Mouse (Mus musculus) midbrain, embryonic 14.5 days (tissue): Measurements from ENCODE around the gene Csnka2ip. TPM values are rescaled to one million over a fixed set of nuclear protein-coding genes. Genes with fewer than 3 reads are reported as not detected.

Experiments used
- ATAC-seq: fragments of 200-750 bp; cut with Nextera tagmentation; 2 replicates; pipeline ENCODE4 v1.8.0; 2017; ENCODE audit warnings: moderate number of reproducible peaks, moderate library complexity; ENCODE audit not compliant: low FRiP score, low TSS enrichment
- DNase-seq: peaks from one replicate; pipeline ENCODE4 v3.0.0-alpha.2; 2015
- H3K27ac ChIP-seq: fragments of 300-500 bp; sonication (generic); replicated peaks from 2 replicates; pipeline ENCODE4 v1.5.1; 2014; ENCODE audit warnings: mild to moderate bottlenecking, low read depth, low read length, moderate library complexity
- H3K27me3 ChIP-seq: fragments of 300-500 bp; sonication (generic); 2 replicates; pipeline ENCODE4 v1.6.1; 2014; ENCODE audit warnings: low read length, control low read depth, mixed read lengths; ENCODE audit not compliant: control insufficient read depth, insufficient read depth
- H3K36me3 ChIP-seq: fragments of 300-500 bp; sonication (generic); 2 replicates; pipeline ENCODE4 v1.6.1; 2014; ENCODE audit warnings: low read length, control low read depth; ENCODE audit not compliant: control insufficient read depth, insufficient read depth
- H3K4me1 ChIP-seq: fragments of 300-500 bp; sonication (generic); 2 replicates; pipeline ENCODE4 v1.6.1; 2014; ENCODE audit warnings: mild to moderate bottlenecking, antibody characterized with exemption, low read length, control low read depth; ENCODE audit not compliant: control insufficient read depth, insufficient read depth
- H3K4me2 ChIP-seq: fragments of 300-500 bp; sonication (generic); 2 replicates; pipeline ENCODE4 v1.6.1; 2014; ENCODE audit warnings: mild to moderate bottlenecking, low read length, moderate library complexity
- H3K4me3 ChIP-seq: fragments of 300-500 bp; sonication (generic); replicated peaks from 2 replicates; pipeline ENCODE4 v1.5.1; 2014; ENCODE audit warnings: low read depth, low read length
- H3K9ac ChIP-seq: fragments of 300-500 bp; sonication (generic); replicated peaks from 2 replicates; pipeline ENCODE4 v1.6.1; 2014; ENCODE audit warnings: mild to moderate bottlenecking, low read length, moderate library complexity
- H3K9me3 ChIP-seq: fragments of 300-500 bp; sonication (generic); 2 replicates; pipeline ENCODE4 v1.6.1; 2016; ENCODE audit warnings: low read length, control low read depth, mixed read lengths; ENCODE audit not compliant: control insufficient read depth
- WGBS: fragments of 180-500 bp; shearing (Covaris S2); extraction: QIAGEN DNeasy Blood & Tissue Kit; methylation state at CpG from one replicate; pipeline ENCODE4 v1.1.7; 2014; 5-methylcytosine and 5-hydroxymethylcytosine counted together
- polyA plus RNA-seq: library from polyadenylated mRNA; unstranded; fragments of >200 nt; fragmentation: Nextera tagmentation; extraction: Ambion mirVana; gene quantifications from 2 replicates; pipeline ENCODE4 v1.2.1, GENCODE M21; 2014

Gene Csnka2ip
- polyA plus RNA-seq, 1 experiment from 2014 or later: not detected

DNA sequence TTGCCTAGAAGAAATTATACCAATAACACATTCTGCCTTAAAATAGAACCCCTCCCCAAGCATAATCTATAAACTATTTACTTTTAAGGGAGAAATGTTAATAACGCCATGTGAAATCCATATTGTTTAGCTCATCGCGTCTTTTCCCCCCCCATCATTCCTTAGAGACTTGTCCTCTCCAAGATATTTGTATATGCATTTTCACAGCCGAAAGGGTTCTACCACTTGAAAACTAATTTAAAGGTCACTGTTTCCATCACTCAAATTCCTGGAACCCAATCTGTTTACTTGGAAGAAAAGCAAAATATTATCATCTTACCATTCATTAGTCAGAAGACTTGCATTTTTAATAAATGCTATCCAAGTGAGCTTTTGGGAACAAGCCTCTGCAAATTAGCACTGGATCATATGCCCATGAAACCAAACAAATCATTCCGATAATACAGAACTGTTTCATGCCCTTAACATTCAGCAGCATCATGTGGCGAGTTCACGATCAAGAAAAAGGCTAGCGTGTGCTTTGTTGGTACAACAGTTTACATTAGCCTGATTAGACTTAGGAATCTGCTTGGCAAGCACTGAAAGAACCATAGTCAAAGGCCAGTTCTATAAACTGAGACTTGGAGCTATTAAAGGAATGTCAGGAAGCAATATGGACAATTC is 16.5 kb downstream of the Csnka2ip start:
- H3K9me3 ChIP-seq: no peaks in the 10 kb centered on the region
- no peak overlapping the region for H3K27ac ChIP-seq
- no peak overlapping the region for H3K4me2 ChIP-seq
- no peak overlapping the region for H3K9ac ChIP-seq
- no peaks in the 10 kb centered on the region for H3K36me3 ChIP-seq
- ATAC-seq (no peak), DNase-seq (no peak)
- 92% methylated on average over 8 of the region's 8 CpGs for WGBS
- H3K4me3 ChIP-seq: no peak overlapping the region
- no peaks in the 10 kb centered on the region for H3K4me1 ChIP-seq
- H3K27me3 ChIP-seq: no peaks in the 10 kb centered on the region

DNA sequence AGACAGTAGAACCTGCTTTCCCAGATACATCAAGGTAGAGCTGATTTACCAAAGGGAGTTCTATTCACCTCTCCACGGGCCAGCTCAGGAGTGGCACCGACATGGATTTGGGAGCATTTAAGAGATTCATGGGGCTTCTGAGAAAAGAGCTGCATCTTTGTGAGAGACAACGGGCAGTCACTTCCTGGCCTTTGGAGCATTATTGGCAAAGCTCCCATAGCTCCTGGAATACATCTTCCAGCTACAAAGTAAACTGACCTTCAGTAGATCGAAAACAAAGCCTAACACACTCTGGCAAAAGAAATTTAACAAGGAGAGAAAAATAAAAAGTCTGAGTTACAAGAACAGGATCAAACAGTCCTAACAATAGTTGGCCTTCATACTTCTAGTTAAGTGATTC is 17.6 kb downstream of the Csnka2ip start:
- DNase-seq (no peak), ATAC-seq (no peak)
- Histone ChIP-seq H3K4me1 (no peaks in the 10 kb centered on the region), H3K9me3 (no peaks in the 10 kb centered on the region), H3K4me2 (no peak overlapping the region), H3K27me3 (no peaks in the 10 kb centered on the region), H3K4me3 (no peak overlapping the region), H3K9ac (no peak overlapping the region), H3K36me3 (no peaks in the 10 kb centered on the region), H3K27ac (no peak overlapping the region)
- WGBS: 90% methylated on average over 4 of the region's 4 CpGs

DNA sequence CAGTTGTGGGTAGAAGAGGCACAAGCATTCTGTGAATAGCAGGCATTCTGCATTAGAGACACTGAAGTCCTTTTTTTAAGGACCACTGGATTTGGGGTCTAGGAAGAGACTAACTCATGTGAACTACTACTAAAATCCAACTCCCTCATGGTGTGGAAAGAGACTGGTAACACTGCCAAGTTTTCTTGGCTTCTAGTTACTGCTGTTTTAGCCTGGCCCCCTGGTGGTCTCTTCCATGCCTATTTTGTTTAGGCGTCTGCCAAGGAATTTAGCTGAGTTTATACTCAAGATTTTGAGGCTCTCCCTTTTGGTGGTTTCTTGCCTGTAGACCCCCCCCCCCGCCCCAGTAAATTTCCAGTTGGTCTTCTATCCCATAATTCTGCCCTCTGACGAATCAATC is 18.8 kb downstream of the Csnka2ip start:
- no peak overlapping the region for H3K9ac ChIP-seq
- no peaks in the 10 kb centered on the region for H3K4me1 ChIP-seq
- H3K9me3 ChIP-seq: no peaks in the 10 kb centered on the region
- peak; percentile 13 for DNase-seq
- H3K36me3 ChIP-seq: no peaks in the 10 kb centered on the region
- H3K4me3 ChIP-seq: no peak overlapping the region
- no peak overlapping the region for H3K4me2 ChIP-seq
- H3K27me3 ChIP-seq: no peaks in the 10 kb centered on the region
- 62% methylated on average over 3 of the region's 3 CpGs for WGBS
- ATAC-seq: no peak
- H3K27ac ChIP-seq: no peak overlapping the region

DNA sequence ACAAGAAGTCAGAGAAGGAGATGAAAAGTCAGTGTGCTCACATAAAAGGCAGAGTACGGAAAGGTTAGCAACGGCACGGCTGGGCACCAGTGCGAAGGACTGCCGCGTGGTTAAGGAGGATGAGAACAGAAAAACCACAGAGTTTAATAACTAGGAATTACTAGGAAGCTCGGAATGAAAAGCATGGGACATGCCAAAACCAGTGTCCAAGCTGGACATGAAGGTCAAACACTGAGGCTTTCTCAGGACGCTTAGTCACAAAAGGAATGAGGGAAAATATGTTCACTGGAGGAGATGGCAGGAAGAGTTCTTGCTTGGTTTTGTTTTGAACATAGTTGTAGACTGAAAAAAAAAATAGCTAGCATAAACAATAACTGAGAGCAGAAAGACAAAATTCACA is 32.7 kb downstream of the Csnka2ip start:
- Histone ChIP-seq H3K9me3 (no peaks in the 10 kb centered on the region), H3K27me3 (no peaks in the 10 kb centered on the region), H3K4me3 (no peak overlapping the region), H3K4me1 (no peaks in the 10 kb centered on the region), H3K36me3 (no peaks in the 10 kb centered on the region), H3K4me2 (no peak overlapping the region), H3K9ac (no peak overlapping the region), H3K27ac (no peak overlapping the region)
- ATAC-seq: no peak
- no peak for DNase-seq
- 92% methylated on average over 8 of the region's 8 CpGs for WGBS

DNA sequence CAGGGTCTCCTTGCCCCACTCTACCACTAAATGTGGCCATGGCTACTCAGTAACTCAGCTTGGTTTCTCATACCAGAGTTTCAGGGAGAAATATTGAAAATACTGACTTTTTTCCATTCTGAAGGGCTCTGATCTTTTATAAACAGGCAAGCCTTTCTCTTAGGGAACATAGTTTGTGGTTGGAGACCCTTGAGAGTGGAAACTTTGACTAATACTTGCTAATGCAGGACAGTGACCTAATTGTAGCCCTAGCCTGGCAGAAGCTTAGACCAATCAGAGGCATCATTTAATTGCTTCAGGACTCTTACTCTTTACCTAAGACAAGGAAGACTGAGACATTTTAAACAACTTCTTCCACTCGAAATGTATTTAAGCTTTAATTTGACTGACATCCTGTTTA is 39.1 kb downstream of the Csnka2ip start:
- no peak for DNase-seq
- no peaks in the 10 kb centered on the region for H3K27me3 ChIP-seq
- ATAC-seq: no peak
- no peak overlapping the region for H3K4me3 ChIP-seq
- no peak overlapping the region for H3K27ac ChIP-seq
- WGBS: 84% methylated on average over 1 of the region's 1 CpGs
- no peak overlapping the region for H3K4me2 ChIP-seq
- no peaks in the 10 kb centered on the region for H3K4me1 ChIP-seq
- no peak overlapping the region for H3K9ac ChIP-seq
- no peaks in the 10 kb centered on the region for H3K9me3 ChIP-seq
- H3K36me3 ChIP-seq: no peaks in the 10 kb centered on the region

DNA sequence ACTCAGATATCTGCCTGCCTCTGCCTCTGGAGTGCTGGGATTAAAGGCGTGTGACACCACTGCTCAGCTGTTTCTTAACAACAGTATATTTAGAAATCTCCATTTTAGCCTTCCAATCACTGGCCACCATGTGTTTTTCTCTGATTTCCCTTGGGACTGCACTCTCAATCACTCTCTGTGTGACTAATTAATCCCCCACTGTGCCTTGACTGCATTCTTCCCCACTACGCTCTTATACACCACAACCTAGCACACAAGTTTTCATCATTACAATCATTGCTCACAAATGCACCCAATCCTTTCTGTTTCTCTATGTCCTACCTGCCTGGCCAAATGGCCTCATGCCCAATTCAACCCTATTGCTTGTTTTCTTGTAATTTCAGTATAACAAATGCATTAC is 43.7 kb downstream of the Csnka2ip start:
- Histone ChIP-seq H3K27me3 (no peaks in the 10 kb centered on the region), H3K27ac (no peak overlapping the region), H3K9me3 (no peaks in the 10 kb centered on the region), H3K4me2 (no peak overlapping the region), H3K4me3 (no peak overlapping the region), H3K9ac (no peak overlapping the region), H3K4me1 (no peaks in the 10 kb centered on the region), H3K36me3 (no peaks in the 10 kb centered on the region)
- DNase-seq (peak; percentile 20), ATAC-seq (no peak)
- WGBS: 50% methylated on average over 2 of the region's 2 CpGs

DNA sequence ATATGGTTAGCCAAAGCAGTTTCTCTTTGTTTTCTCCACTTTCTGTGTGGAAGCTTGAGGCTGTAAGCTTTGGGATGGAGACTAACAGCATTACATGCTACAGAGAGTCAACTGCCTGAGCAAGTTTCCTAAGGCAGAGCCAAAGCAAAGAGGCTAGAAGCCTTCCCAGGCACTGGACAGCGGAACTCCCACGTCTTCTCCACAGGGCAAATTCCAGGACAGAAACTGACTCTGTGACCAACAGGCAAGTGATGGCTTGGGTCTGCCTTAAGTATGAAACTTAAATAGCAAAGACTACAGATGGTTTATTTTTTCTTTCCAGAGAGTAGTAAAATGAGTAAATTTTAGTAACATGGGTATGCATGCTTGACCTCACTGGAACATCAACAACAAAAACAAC is 75.3 kb downstream of the Csnka2ip start:
- no peak overlapping the region for H3K27ac ChIP-seq
- WGBS: 88% methylated on average over 2 of the region's 2 CpGs

DNA sequence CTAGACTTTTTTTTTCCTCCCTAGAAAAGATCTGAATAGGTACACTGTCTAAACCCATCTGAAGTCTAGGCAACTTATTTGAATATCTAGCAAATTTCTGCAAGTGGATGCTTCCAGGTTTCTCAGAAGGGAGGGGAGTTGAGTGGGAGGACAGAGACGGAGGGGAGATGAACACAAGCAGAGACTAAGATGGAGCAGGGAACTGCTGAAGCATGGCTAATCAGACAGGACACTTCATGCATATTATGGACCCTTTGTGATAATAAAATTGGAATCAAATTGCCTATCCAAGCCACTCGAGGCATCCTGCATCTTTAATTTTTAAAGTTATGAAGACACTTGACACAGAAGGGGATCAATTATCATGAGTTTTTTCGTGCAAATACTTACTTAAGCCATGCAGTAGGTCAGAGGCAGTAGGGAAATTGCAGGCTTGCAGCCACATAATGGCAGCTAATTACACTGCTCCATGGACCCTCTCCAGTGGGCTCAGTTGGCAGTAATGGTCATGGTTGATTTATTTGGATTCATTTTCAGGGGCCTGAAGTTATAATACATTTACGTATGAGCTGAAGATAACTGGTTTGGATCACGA is 78.1 kb downstream of the Csnka2ip start:
- H3K4me2 ChIP-seq: no peak overlapping the region
- DNase-seq (peak; percentile 34), ATAC-seq (peak; percentile 77)
- H3K9me3 ChIP-seq: no peaks in the 10 kb centered on the region
- no peak overlapping the region for H3K9ac ChIP-seq
- no peak overlapping the region for H3K4me3 ChIP-seq
- H3K4me1 ChIP-seq: no peaks in the 10 kb centered on the region
- H3K36me3 ChIP-seq: no peaks in the 10 kb centered on the region
- H3K27ac ChIP-seq: no peak overlapping the region
- no peaks in the 10 kb centered on the region for H3K27me3 ChIP-seq
- 13% methylated on average over 5 of the region's 5 CpGs for WGBS

More for the DNA sequence above, 75.3 kb downstream of the Csnka2ip start:
- Histone ChIP-seq H3K9ac (no peak overlapping the region), H3K4me1 (no peaks in the 10 kb centered on the region), H3K27me3 (no peaks in the 10 kb centered on the region), H3K36me3 (no peaks in the 10 kb centered on the region), H3K9me3 (no peaks in the 10 kb centered on the region), H3K4me2 (no peak overlapping the region), H3K4me3 (no peak overlapping the region)
- DNase-seq (no peak), ATAC-seq (no peak)

DNA sequence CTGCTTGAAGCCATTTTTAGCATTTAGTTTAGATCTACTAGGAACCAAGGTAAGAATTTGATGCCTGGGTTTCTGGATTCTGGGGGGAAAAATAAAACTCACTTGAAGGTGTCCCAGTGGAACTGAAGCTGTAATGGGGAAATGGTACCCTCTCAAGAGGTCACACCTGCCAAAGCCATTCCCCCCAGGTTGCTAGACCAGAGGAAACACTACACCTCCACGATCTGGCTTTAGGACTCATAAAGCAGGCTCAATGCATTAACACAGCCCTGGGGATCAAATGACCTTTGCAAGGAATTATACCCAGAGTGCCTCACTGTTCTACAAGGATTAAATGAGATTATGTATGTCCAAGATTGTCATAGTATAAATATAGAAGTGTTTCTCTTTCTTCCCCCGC is 88.8 kb downstream of the Csnka2ip start:
- H3K9me3 ChIP-seq: no peaks in the 10 kb centered on the region
- no peak for DNase-seq
- no peaks in the 10 kb centered on the region for H3K27me3 ChIP-seq
- H3K36me3 ChIP-seq: no peaks in the 10 kb centered on the region
- no peak for ATAC-seq
- H3K4me1 ChIP-seq: no peaks in the 10 kb centered on the region
- no peak overlapping the region for H3K9ac ChIP-seq
- WGBS: 74% methylated on average over 2 of the region's 2 CpGs
- H3K4me2 ChIP-seq: no peak overlapping the region
- no peak overlapping the region for H3K4me3 ChIP-seq
- no peak overlapping the region for H3K27ac ChIP-seq
